Mouse (Mus musculus): Measurements from ENCODE around the gene Lgr4. TPM values are rescaled to one million over a fixed set of nuclear protein-coding genes. Genes with fewer than 3 reads are reported as not detected.

The Lgr4 gene
- polyA plus RNA-seq, 1 experiment from 2014 or later = 10.8 TPM

DNA sequence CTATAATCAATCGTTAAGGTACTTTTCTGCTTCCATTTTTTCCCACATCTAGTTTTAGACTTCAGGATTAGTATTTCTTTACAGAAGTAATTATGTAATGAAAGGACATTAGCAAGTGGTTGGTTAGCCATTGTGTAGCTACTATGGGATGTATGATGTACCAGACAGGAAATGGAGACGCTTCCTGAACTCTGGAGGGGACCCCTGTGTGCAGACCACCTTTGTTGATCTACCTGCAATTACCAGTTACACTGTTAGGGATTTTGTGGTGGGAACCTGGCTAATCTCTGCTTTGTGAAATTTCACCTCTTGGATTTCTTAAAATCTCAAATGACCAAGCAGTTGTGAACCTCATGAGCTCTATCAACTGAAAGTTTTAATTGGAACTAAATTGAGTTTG is 54.9 kb downstream of the Lgr4 start:
- no peak overlapping the region for H3K4me3 ChIP-seq (ENCODE audit: low read depth, low read length)
- ATAC-seq (ENCODE audit: low read depth) = no peak
- H3K36me3 ChIP-seq (ENCODE audit: control insufficient read depth, insufficient read depth, low read length) = no peaks in the 10 kb centered on the region
- H3K4me2 ChIP-seq (ENCODE audit: low read depth, low read length) = no peak overlapping the region
- H3K9me3 ChIP-seq (ENCODE audit: control insufficient read depth, low read length) = no peaks in the 10 kb centered on the region
- WGBS = 90% methylated on average over 2 of the region's 2 CpGs
- H3K9ac ChIP-seq (replicated peaks; ENCODE audit: low read depth, low read length) = no peak overlapping the region
- no peak overlapping the region for H3K27ac ChIP-seq (ENCODE audit: low read depth, low read length)
- H3K27me3 ChIP-seq (ENCODE audit: control insufficient read depth, insufficient read depth, low read length) = no peaks in the 10 kb centered on the region
- H3K4me1 ChIP-seq (ENCODE audit: control insufficient read depth, insufficient read depth, low read length) = 0 out of 2 replicates have a peak, but pooled peaks cover 3% of the 10 kb centered on the region

GRCm38 (mm10) chr2:109972922-109973321 is 55.5 kb downstream of the Lgr4 start:
- Histone ChIP-seq H3K36me3 (ENCODE audit: control insufficient read depth, insufficient read depth, low read length) (no peaks in the 10 kb centered on the region), H3K9me3 (ENCODE audit: control insufficient read depth, low read length) (no peaks in the 10 kb centered on the region), H3K27ac (ENCODE audit: low read depth, low read length) (no peak overlapping the region), H3K9ac (replicated peaks; ENCODE audit: low read depth, low read length) (no peak overlapping the region), H3K4me3 (ENCODE audit: low read depth, low read length) (no peak overlapping the region), H3K4me1 (ENCODE audit: control insufficient read depth, insufficient read depth, low read length) (0 out of 2 replicates have a peak, but pooled peaks cover 3% of the 10 kb centered on the region), H3K27me3 (ENCODE audit: control insufficient read depth, insufficient read depth, low read length) (no peaks in the 10 kb centered on the region), H3K4me2 (ENCODE audit: low read depth, low read length) (no peak overlapping the region)
- no peak for ATAC-seq (ENCODE audit: low read depth)
- 80% methylated on average over 7 of the region's 7 CpGs for WGBS

DNA sequence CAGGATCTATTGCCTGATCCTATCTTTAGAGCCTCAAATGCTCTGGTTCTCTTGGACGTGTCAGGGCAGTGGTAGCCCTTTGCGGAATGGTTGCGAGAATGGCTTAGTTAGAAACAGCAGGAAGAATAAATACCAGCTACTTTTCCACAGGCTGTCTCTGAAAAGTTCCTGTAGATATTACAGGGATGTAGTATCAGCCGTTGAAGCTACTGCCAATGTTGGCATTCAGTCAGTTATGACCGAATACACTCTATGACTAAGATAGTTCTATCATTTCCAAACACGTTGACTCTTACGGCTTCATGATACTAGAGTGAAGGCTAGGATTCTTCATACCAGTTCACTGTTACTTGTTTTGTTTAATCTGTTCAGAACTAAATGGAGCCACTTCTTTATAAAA is 57.4 kb downstream of the Lgr4 start:
- Histone ChIP-seq H3K4me3 (ENCODE audit: low read depth, low read length) (no peak overlapping the region), H3K9me3 (ENCODE audit: control insufficient read depth, low read length) (no peaks in the 10 kb centered on the region), H3K4me1 (ENCODE audit: control insufficient read depth, insufficient read depth, low read length) (0 out of 2 replicates have a peak, but pooled peaks cover 6% of the 10 kb centered on the region), H3K4me2 (ENCODE audit: low read depth, low read length) (no peak overlapping the region), H3K9ac (replicated peaks; ENCODE audit: low read depth, low read length) (no peak overlapping the region), H3K27me3 (ENCODE audit: control insufficient read depth, insufficient read depth, low read length) (no peaks in the 10 kb centered on the region), H3K27ac (ENCODE audit: low read depth, low read length) (no peak overlapping the region), H3K36me3 (ENCODE audit: control insufficient read depth, insufficient read depth, low read length) (no peaks in the 10 kb centered on the region)
- 96% methylated on average over 7 of the region's 7 CpGs for WGBS
- ATAC-seq (ENCODE audit: low read depth) = no peak

DNA sequence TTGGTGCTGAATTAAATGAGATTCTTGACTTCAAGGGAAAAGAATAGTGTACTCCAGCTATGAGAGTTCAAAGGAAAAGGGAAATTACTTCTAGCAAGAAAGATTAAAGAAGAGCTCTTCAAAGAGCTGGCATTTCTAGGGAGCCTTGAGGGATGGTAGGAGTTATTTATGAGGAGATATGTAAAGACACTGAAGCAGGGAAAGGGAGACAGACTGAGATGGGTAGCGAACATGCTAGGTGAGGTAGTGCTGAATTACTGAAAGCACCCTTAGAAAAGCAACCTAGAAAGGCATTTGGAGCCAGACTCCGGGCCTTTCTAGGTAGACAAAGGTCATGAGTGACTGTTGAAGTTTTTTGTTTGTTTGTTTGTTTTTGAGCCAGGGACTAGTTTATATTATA is 58.7 kb downstream of the Lgr4 start:
- Histone ChIP-seq H3K27me3 (ENCODE audit: control insufficient read depth, insufficient read depth, low read length) (no peaks in the 10 kb centered on the region), H3K9me3 (ENCODE audit: control insufficient read depth, low read length) (no peaks in the 10 kb centered on the region), H3K4me1 (ENCODE audit: control insufficient read depth, insufficient read depth, low read length) (0 out of 2 replicates have a peak, but pooled peaks cover 3% of the 10 kb centered on the region), H3K9ac (replicated peaks; ENCODE audit: low read depth, low read length) (no peak overlapping the region), H3K4me3 (ENCODE audit: low read depth, low read length) (no peak overlapping the region), H3K36me3 (ENCODE audit: control insufficient read depth, insufficient read depth, low read length) (no peaks in the 10 kb centered on the region), H3K4me2 (ENCODE audit: low read depth, low read length) (no peak overlapping the region), H3K27ac (ENCODE audit: low read depth, low read length) (no peak overlapping the region)
- no peak for ATAC-seq (ENCODE audit: low read depth)
- 95% methylated on average over 2 of the region's 2 CpGs for WGBS

GRCm38 (mm10) chr2:109977322-109977721 is 59.9 kb downstream of the Lgr4 start:
- H3K4me3 ChIP-seq (ENCODE audit: low read depth, low read length) = no peak overlapping the region

DNA sequence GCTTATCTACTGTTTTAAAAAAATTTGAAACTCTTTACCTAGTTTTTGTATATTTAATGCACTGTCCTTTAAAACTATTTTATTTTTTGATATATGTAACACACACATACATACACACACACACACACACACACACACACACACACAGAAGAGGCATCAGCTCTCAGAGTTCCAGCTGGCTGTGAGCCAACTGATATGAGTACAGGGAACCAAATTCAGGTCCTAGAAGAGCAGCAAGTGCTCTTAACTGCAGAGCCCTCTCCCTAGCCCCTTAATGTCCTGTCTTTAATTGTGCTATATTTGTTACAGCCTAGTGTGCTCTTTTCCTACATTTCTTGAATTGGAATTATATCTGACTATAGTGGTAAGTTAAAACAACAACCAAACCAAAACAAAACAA is 61.8 kb downstream of the Lgr4 start:
- H3K4me3 ChIP-seq (ENCODE audit: low read depth, low read length) = no peak overlapping the region
- H3K27ac ChIP-seq (ENCODE audit: low read depth, low read length) = no peak overlapping the region
- no peaks in the 10 kb centered on the region for H3K27me3 ChIP-seq (ENCODE audit: control insufficient read depth, insufficient read depth, low read length)
- H3K9ac ChIP-seq (replicated peaks; ENCODE audit: low read depth, low read length) = no peak overlapping the region
- no peak overlapping the region for H3K4me2 ChIP-seq (ENCODE audit: low read depth, low read length)
- 0 out of 2 replicates have a peak, but pooled peaks have one; percentile 38 for ATAC-seq (ENCODE audit: low read depth)
- H3K9me3 ChIP-seq (ENCODE audit: control insufficient read depth, low read length) = no peaks in the 10 kb centered on the region
- H3K4me1 ChIP-seq (ENCODE audit: control insufficient read depth, insufficient read depth, low read length) = 0 out of 2 replicates have a peak, but pooled peaks cover 3% of the 10 kb centered on the region
- H3K36me3 ChIP-seq (ENCODE audit: control insufficient read depth, insufficient read depth, low read length) = no peaks in the 10 kb centered on the region

More at GRCm38 (mm10) chr2:109977322-109977721, 59.9 kb downstream of the Lgr4 start:
- no peak for ATAC-seq (ENCODE audit: low read depth)
- Histone ChIP-seq H3K4me1 (ENCODE audit: control insufficient read depth, insufficient read depth, low read length) (0 out of 2 replicates have a peak, but pooled peaks cover 3% of the 10 kb centered on the region), H3K4me2 (ENCODE audit: low read depth, low read length) (no peak overlapping the region), H3K27me3 (ENCODE audit: control insufficient read depth, insufficient read depth, low read length) (no peaks in the 10 kb centered on the region), H3K9me3 (ENCODE audit: control insufficient read depth, low read length) (no peaks in the 10 kb centered on the region), H3K36me3 (ENCODE audit: control insufficient read depth, insufficient read depth, low read length) (no peaks in the 10 kb centered on the region), H3K27ac (ENCODE audit: low read depth, low read length) (no peak overlapping the region), H3K9ac (replicated peaks; ENCODE audit: low read depth, low read length) (no peak overlapping the region)
- 94% methylated on average over 6 of the region's 6 CpGs for WGBS

- WGBS = 96% methylated on average over 6 of the region's 6 CpGs
- no peak overlapping the region for H3K9ac ChIP-seq (replicated peaks; ENCODE audit: low read depth, low read length)
- ATAC-seq (ENCODE audit: low read depth) = no peak
- no peaks in the 10 kb centered on the region for H3K27me3 ChIP-seq (ENCODE audit: control insufficient read depth, insufficient read depth, low read length)
- H3K4me3 ChIP-seq (ENCODE audit: low read depth, low read length) = no peak overlapping the region
- H3K4me2 ChIP-seq (ENCODE audit: low read depth, low read length) = no peak overlapping the region
- H3K27ac ChIP-seq (ENCODE audit: low read depth, low read length) = no peak overlapping the region
- no peaks in the 10 kb centered on the region for H3K36me3 ChIP-seq (ENCODE audit: control insufficient read depth, insufficient read depth, low read length)
- H3K4me1 ChIP-seq (ENCODE audit: control insufficient read depth, insufficient read depth, low read length) = peaks cover 10% of the 10 kb centered on the region; the same call in 1 of the 2 replicates
- no peaks in the 10 kb centered on the region for H3K9me3 ChIP-seq (ENCODE audit: control insufficient read depth, low read length)
Observed at GRCm38 (mm10) chr2:109983435-109983834, 66.0 kb downstream of the Lgr4 start.

GRCm38 (mm10) chr2:109984930-109985329 is 67.5 kb downstream of the Lgr4 start:
- Histone ChIP-seq H3K4me2 (ENCODE audit: low read depth, low read length) (no peak overlapping the region), H3K9ac (replicated peaks; ENCODE audit: low read depth, low read length) (no peak overlapping the region), H3K4me1 (ENCODE audit: control insufficient read depth, insufficient read depth, low read length) (peaks cover 6% of the 10 kb centered on the region; the same call in 1 of the 2 replicates), H3K27ac (ENCODE audit: low read depth, low read length) (no peak overlapping the region), H3K4me3 (ENCODE audit: low read depth, low read length) (no peak overlapping the region), H3K36me3 (ENCODE audit: control insufficient read depth, insufficient read depth, low read length) (no peaks in the 10 kb centered on the region), H3K9me3 (ENCODE audit: control insufficient read depth, low read length) (no peaks in the 10 kb centered on the region), H3K27me3 (ENCODE audit: control insufficient read depth, insufficient read depth, low read length) (no peaks in the 10 kb centered on the region)
- no peak for ATAC-seq (ENCODE audit: low read depth)
- WGBS = 65% methylated on average over 1 of the region's 1 CpGs

GRCm38 (mm10) chr2:109985560-109985959 is 68.1 kb downstream of the Lgr4 start:
- H3K9ac ChIP-seq (replicated peaks; ENCODE audit: low read depth, low read length) = no peak overlapping the region
- H3K4me1 ChIP-seq (ENCODE audit: control insufficient read depth, insufficient read depth, low read length) = peaks cover 6% of the 10 kb centered on the region; the same call in 1 of the 2 replicates
- H3K27me3 ChIP-seq (ENCODE audit: control insufficient read depth, insufficient read depth, low read length) = no peaks in the 10 kb centered on the region
- no peak for ATAC-seq (ENCODE audit: low read depth)
- no peak overlapping the region for H3K4me2 ChIP-seq (ENCODE audit: low read depth, low read length)
- H3K9me3 ChIP-seq (ENCODE audit: control insufficient read depth, low read length) = no peaks in the 10 kb centered on the region
- H3K4me3 ChIP-seq (ENCODE audit: low read depth, low read length) = no peak overlapping the region
- 39% methylated on average over 9 of the region's 9 CpGs for WGBS
- H3K27ac ChIP-seq (ENCODE audit: low read depth, low read length) = no peak overlapping the region
- H3K36me3 ChIP-seq (ENCODE audit: control insufficient read depth, insufficient read depth, low read length) = no peaks in the 10 kb centered on the region

All from neural tube, embryonic 14.5 days (tissue).